Mouse (Mus musculus): Measurements from ENCODE around the gene Fbln2. TPM values are rescaled to one million over a fixed set of nuclear protein-coding genes. Genes with fewer than 3 reads are reported as not detected.

The Fbln2 gene
- total RNA-seq, 2 experiments from 2014 or later = 71.8 to 76.3 TPM

- intact Hi-C loops (cut with DNase I) = no loop called here
- DNase-seq (ENCODE audit: low spot score) = no peak
Observed at GRCm38 (mm10) chr6:91187871-91188270, 24.4 kb upstream of the Fbln2 start.

- no peak for DNase-seq (ENCODE audit: low spot score)
- intact Hi-C loops (cut with DNase I) = no loop called here
Observed at GRCm38 (mm10) chr6:91189971-91190370, 22.3 kb upstream of the Fbln2 start.

- intact Hi-C loops (cut with DNase I) = no loop called here
- no peak for DNase-seq (ENCODE audit: low spot score)
Observed at GRCm38 (mm10) chr6:91191465-91191864, 20.8 kb upstream of the Fbln2 start.

- intact Hi-C loops (cut with DNase I) = no loop called here
- DNase-seq (ENCODE audit: low spot score) = no peak
Observed at GRCm38 (mm10) chr6:91192421-91192820, 19.8 kb upstream of the Fbln2 start.

- intact Hi-C loops (cut with DNase I) = no loop called here
- DNase-seq (ENCODE audit: low spot score) = no peak
Observed at GRCm38 (mm10) chr6:91192851-91193545, 19.3 kb upstream of the Fbln2 start.

- intact Hi-C loops (cut with DNase I) = no loop called here
- DNase-seq (ENCODE audit: low spot score) = no peak
Observed at GRCm38 (mm10) chr6:91198456-91198855, 13.8 kb upstream of the Fbln2 start.

GRCm38 (mm10) chr6:91200429-91201188 lies 11.6 kb upstream of the Fbln2 start:
- intact Hi-C loops (cut with DNase I) = no loop called here
- DNase-seq (ENCODE audit: low spot score) = no peak

- peak; percentile 58 for DNase-seq (ENCODE audit: low spot score)
- intact Hi-C loops (cut with DNase I) = no loop called here
Observed at GRCm38 (mm10) chr6:91201881-91202341, 10.3 kb upstream of the Fbln2 start.

- no peak for DNase-seq (ENCODE audit: low spot score)
- intact Hi-C loops (cut with DNase I) = no loop called here
Observed at GRCm38 (mm10) chr6:91202571-91202970, 9.7 kb upstream of the Fbln2 start.

- intact Hi-C loops (cut with DNase I) = no loop called here
Observed at GRCm38 (mm10) chr6:91205346-91205745, 6.9 kb upstream of the Fbln2 start.

GRCm38 (mm10) chr6:91205791-91206190 lies 6.5 kb upstream of the Fbln2 start:
- DNase-seq (ENCODE audit: low spot score) = no peak
- intact Hi-C loops (cut with DNase I) = no loop called here

More at GRCm38 (mm10) chr6:91205346-91205745, 6.9 kb upstream of the Fbln2 start:
- no peak for DNase-seq (ENCODE audit: low spot score)

GRCm38 (mm10) chr6:91207491-91207890 lies 4.8 kb upstream of the Fbln2 start:
- no peak for DNase-seq (ENCODE audit: low spot score)
- intact Hi-C loops (cut with DNase I) = no loop called here

- intact Hi-C loops (cut with DNase I) = no loop called here
Observed at GRCm38 (mm10) chr6:91209780-91210179, 2.5 kb upstream of the Fbln2 start.

GRCm38 (mm10) chr6:91210852-91211251 lies 1.4 kb upstream of the Fbln2 start:
- intact Hi-C loops (cut with DNase I) = no loop called here

More at GRCm38 (mm10) chr6:91209780-91210179, 2.5 kb upstream of the Fbln2 start:
- DNase-seq (ENCODE audit: low spot score) = no peak

GRCm38 (mm10) chr6:91212571-91212970 lies 316 bp downstream of the Fbln2 start:
- intact Hi-C loops (cut with DNase I) = no loop called here
- peak; percentile 76 for DNase-seq (ENCODE audit: low spot score)

More at GRCm38 (mm10) chr6:91210852-91211251, 1.4 kb upstream of the Fbln2 start:
- DNase-seq (ENCODE audit: low spot score) = no peak

- intact Hi-C loops (cut with DNase I) = no loop called here
- DNase-seq (ENCODE audit: low spot score) = no peak
Observed at GRCm38 (mm10) chr6:91213287-91214218, 1.3 kb downstream of the Fbln2 start.

- intact Hi-C loops (cut with DNase I) = loop anchor here (5.0 kb wide), 1 partner anchor 33 kb away; no protein-coding TSS in a partner anchor
- no peak for DNase-seq (ENCODE audit: low spot score)
Observed at GRCm38 (mm10) chr6:91215454-91215853, 3.2 kb downstream of the Fbln2 start.

- intact Hi-C loops (cut with DNase I) = loop anchor here (5.0 kb wide), 1 partner anchor 36 kb away; no protein-coding TSS in a partner anchor
- peak; percentile 42 for DNase-seq (ENCODE audit: low spot score)
Observed at GRCm38 (mm10) chr6:91218445-91218844, 6.2 kb downstream of the Fbln2 start.

- no peak for DNase-seq (ENCODE audit: low spot score)
- intact Hi-C loops (cut with DNase I) = loop anchor here (5.0 kb wide), 1 partner anchor 37 kb away; no protein-coding TSS in a partner anchor
Observed at GRCm38 (mm10) chr6:91218871-91219270, 6.6 kb downstream of the Fbln2 start.

- DNase-seq (ENCODE audit: low spot score) = no peak
- intact Hi-C loops (cut with DNase I) = no loop called here
Observed at GRCm38 (mm10) chr6:91220062-91220461, 7.8 kb downstream of the Fbln2 start.
